Mouse (Mus musculus) heart, adult 8-10 months (tissue): Measurements from ENCODE around the gene Gramd1b. TPM values are rescaled to one million over a fixed set of nuclear protein-coding genes. Genes with fewer than 3 reads are reported as not detected.
A peak's percentile ranks its signal among the peaks of the same experiment; 100 is the strongest.

Source experiments
- DNase-seq: peaks from one replicate; pipeline ENCODE4 v3.0.0; 2022; ENCODE audit warnings: low spot score
- total RNA-seq, 4 experiments: library from RNA; stranded (reverse); gene quantifications; 2 replicates each; pipeline ENCODE4 v1.2.4; 2022

Gene Gramd1b
- total RNA-seq, 4 experiments from 2014 or later: 12.8 to 28.0 (median 19.8) TPM

DNA sequence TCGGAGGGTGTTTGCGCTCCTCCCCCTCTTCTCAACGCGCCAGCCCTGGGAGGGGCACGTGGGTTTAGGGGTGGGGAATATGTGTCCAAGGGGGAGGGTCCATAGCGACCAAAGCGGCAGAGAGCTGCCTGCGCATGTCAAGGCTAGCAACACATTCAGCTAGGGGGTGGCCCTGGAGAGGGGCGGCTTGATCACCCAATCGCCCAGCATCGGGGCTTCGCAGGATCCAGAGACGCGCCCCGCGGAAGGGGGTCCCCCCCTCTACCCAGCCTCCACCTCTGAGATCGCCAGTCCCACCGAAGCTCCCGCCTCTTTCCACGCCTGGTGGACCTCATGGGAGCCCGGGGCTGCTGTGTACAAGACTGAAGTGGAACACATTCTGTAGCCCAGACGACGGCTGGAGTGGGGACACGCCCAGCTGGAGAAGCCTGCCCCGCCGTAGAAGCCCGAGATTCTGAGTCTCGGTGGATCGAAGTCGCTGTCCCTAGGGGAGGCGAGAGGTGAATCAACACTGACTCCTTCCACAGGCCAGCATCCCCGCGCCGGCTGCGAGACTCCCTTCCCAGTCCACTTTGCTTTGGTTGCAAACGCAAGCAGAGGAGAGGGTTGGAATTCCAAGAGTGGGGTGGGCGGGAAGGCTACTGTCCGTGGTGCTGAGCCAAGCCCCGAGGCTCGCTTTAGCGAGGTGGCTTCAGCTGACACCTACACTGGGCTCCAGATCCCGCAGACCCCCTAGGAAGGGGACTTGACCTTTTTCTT, 261.9 kb downstream of the Gramd1b start, which contains the start of gene Scn3b:
Gene Scn3b (plus strand): TSS at position 115 of the 759 bp plus-strand sequence.
- peak; percentile 32 for DNase-seq

DNA sequence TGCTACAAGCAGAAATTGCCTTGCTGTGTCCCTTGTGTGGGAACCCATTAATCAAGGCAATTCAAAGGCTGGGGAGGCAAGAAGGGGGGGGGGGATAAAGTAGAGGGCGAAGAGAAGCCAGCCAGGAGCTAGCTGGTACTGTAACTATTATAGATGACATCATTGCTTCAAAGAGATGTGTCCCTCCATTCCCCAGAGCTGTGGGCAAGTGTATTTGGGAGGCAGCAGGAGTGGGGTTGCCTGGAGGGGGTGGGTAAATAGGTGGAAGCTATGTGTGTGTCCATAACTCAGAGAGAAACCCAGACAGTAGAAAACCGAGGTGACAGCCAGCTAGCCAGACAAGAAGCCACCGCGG, 262.5 kb downstream of the Gramd1b start:
- DNase-seq: no peak

DNA sequence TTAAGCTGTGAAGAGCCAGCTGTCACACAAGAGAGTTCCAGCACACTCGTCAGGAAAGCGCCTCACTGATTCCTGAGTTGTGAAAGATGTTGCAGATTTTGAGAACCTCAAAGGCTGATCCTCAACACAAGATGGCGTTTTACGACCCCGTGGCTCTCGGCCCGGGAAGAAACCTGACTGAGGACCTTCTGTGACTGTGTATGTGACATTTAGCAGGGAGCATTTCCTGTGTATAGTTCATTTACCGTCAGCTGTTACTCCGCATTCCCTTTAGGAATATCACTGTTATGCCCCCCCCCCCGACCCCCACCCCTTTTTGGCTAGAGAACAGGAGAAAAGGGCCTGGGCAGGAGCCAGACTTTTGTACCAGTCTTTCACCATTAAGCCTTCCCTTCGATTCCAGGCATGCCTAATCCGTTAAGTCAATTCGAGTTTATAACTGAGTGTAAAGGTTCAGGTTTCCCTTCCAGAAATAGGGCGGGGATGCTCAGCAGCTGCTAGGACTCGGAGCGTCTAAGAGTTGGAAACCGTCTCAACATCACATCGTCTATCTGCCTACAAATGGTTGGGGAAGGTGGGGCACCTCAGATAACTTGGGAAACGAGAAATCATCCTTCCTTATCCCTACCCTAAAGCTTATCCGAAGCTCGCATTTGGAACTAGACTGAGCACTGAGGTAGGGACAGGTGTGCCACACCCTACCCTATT, 263.0 kb downstream of the Gramd1b start:
- no peak for DNase-seq

DNA sequence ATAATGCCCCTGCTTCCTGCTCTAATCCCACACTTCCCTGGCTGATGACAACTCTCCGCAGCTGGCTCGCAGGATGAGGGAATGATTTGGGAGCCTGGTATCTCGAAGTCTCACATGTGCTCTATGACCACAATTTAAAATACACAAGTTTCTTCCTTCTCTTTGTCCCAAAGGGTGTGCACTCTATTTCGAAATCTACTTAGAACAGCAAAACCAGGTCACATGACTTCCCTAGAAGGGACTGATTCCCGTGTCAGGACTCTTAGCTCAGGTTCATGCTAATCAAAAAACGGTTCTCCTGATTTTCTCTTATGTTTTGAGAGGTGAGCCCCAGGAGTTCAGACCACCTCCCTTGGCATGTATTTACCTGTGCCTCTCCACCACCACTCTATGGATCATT, 267.3 kb downstream of the Gramd1b start:
- no peak for DNase-seq

DNA sequence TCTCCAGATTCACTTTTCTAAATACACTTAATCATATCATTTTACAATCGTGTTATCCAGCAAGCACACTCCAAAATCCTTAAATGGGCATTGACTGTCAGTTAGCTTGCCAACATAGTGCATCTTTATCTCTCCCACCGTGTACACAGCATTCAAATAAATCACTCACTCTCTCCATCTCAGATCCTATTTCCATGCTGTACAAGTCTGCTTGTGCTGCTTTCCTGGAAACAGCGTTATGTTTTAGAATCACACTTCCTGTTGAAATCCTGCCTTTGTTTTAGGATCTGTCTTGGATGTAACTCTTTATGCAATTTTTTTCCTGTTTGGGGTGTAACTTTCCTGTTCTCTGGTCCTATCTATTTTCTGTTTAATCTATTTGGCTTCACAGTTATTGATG, 278.7 kb downstream of the Gramd1b start:
- DNase-seq: no peak

DNA sequence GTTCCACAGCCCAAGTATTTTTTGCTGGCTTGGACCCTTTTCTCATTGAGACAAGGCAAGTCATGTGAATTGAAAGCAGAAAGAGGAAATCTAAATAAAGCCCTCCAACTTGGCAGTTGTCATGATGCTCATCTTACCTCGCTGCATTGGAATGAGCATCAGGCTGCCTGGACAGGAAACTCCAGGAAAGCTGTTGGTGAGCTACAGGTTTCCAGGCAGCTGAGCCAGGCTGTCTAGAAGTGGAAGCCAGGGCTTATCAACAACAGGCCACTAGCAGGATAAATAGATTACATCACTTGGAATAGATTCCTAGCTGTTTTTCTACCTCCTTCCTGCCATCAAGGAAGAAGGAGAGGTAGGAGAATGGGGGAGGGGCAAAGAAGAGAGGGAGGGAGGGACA, 282.1 kb downstream of the Gramd1b start:
- no peak for DNase-seq

DNA sequence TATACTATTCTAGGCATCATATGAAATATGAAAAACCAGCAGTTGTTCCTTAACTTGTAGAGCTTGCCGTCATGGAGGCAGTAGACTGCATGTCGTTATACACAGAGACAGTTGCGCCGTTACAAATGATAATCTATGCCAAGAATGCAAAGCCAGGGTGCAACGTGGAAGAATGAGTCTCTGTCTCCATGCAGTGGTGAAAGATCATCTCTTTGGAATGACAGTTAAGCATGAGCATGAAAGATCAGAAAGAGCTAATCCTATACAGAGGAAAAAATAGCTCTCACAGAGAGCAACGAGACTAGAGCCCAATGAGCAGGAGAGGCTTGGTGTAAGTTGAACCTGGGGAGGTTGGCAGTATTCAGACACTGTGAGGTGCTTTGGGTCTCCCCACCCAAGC, 284.5 kb downstream of the Gramd1b start:
- DNase-seq: no peak

DNA sequence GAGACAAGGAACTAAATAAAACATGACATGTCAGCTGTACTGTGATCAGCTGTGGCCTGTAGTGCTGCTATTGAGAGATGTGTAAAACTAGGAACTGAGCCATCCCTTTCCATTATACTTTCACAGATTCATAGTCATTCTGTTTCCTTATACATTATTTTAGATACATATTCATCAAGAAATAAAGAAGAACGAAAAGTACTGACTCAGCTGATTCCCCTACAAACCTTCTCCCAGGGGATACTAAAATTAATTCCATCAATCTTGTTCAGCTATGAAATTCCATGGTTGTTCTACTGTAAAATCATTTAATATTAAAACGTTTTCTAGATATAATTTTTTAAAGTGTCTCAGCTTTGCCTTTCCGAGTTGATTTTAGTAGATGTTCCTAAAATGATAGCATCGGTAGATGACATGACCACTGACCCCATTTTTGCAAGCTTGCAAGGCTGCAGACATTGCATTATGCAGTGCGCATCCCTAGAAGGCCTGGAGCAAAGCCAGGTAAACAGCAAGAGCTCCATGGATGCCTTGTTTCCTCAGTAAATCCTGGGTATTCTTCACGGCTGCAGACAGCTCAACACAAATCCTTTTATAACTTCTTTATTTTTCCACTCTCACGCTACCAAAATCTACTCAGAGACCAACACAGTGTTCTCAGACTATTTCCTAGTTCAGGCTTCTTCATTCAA, 285.1 kb downstream of the Gramd1b start:
- DNase-seq: no peak

DNA sequence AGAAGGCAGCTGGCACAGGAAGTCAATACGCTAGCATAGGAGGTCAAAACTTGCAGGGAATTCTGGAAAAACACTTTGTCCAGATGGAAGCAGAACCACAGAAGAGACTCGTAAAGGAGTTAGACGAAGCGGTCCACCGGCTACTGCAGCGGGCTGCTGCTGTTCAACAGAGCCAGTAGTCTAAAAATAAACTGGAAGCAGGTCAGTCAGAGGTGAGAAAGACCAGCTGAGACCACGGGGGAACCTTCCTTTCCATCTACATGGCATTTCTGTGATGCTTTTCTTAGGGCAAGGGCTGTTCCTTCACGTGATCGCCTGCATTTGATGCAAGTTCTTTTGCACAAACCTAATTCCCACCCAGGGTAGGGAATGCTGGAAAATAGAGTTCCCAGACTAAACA, 285.7 kb downstream of the Gramd1b start:
- DNase-seq: no peak

Other genes with a start within 250 kb of the Gramd1b start
- gene Gm21915, start 139.2 kb upstream of the Gramd1b start, total RNA-seq: not detected
- 1 to 10 TPM; 3.3 to 4.4 (median 4.0) TPM for gene Clmp, start 154.6 kb upstream of the Gramd1b start, total RNA-seq